Mouse (Mus musculus): ENCODE data around the gene Neil3. TPM values are rescaled to one million over a fixed set of nuclear protein-coding genes. Genes with fewer than 3 reads are reported as not detected.

The Neil3 gene
- polyA plus RNA-seq (2015; fragmentation: Nextera tagmentation; extraction: Ambion mirVana) = 8.1 and 9.3 TPM in 2 replicates

GRCm38 (mm10) chr8:53638495-53639171 lies at the start of gene Neil3:
TSS of gene Neil3 (minus strand) at chr8:53639065.
- no peaks in the 10 kb centered on the region for H3K27me3 ChIP-seq (replicated peaks; ENCODE audit: control insufficient read depth, insufficient read depth, low read length)
- H3K36me3 ChIP-seq (ENCODE audit: control insufficient read depth, insufficient read depth) = no peaks in the 10 kb centered on the region
- no peak for TF ChIP-seq CTCF (IDR thresholded peaks at IDR 0.05; ENCODE audit: low read depth)
- ATAC-seq = peak; percentile 100
- under 1% methylated on average over 26 of the region's 26 CpGs for WGBS
- H3K9me3 ChIP-seq (ENCODE audit: control insufficient read depth) = no peaks in the 10 kb centered on the region
- H3K4me3 ChIP-seq (ENCODE audit: low read depth, low read length) = peak within 1 kb of the TSS; percentile 41
- peak within 1 kb of the TSS; percentile 10; the same call in 1 of the 2 replicates for H3K27ac ChIP-seq (ENCODE audit: low read depth, low read length)
- H3K4me2 ChIP-seq (replicated peaks; ENCODE audit: low read depth) = peak within 1 kb of the TSS; percentile 69
- peaks cover 4% of the 10 kb centered on the region; the same call in 1 of the 2 replicates for H3K4me1 ChIP-seq (replicated peaks; ENCODE audit: control insufficient read depth, insufficient read depth, low read length)
- H3K9ac ChIP-seq (ENCODE audit: low read depth, low read length) = 0 out of 2 replicates have a peak within 1 kb of the TSS, but pooled peaks have one; percentile 45

GRCm38 (mm10) chr8:53680846-53681245 lies 42.0 kb upstream of the Neil3 start:
- Histone ChIP-seq H3K4me2 (replicated peaks; ENCODE audit: low read depth) (no peak overlapping the region), H3K9ac (ENCODE audit: low read depth, low read length) (no peak overlapping the region), H3K36me3 (ENCODE audit: control insufficient read depth, insufficient read depth) (no peaks in the 10 kb centered on the region), H3K4me3 (ENCODE audit: low read depth, low read length) (no peak overlapping the region), H3K4me1 (replicated peaks; ENCODE audit: control insufficient read depth, insufficient read depth, low read length) (no peaks in the 10 kb centered on the region), H3K27me3 (replicated peaks; ENCODE audit: control insufficient read depth, insufficient read depth, low read length) (no peaks in the 10 kb centered on the region), H3K27ac (ENCODE audit: low read depth, low read length) (no peak overlapping the region), H3K9me3 (ENCODE audit: control insufficient read depth) (no peaks in the 10 kb centered on the region)
- peak; percentile 88 for TF ChIP-seq CTCF (IDR thresholded peaks at IDR 0.05; ENCODE audit: low read depth)
- ATAC-seq = no peak
- 22% methylated on average over 12 of the region's 12 CpGs for WGBS

- Histone ChIP-seq H3K27ac (ENCODE audit: low read depth, low read length) (no peak overlapping the region), H3K9ac (ENCODE audit: low read depth, low read length) (no peak overlapping the region), H3K36me3 (ENCODE audit: control insufficient read depth, insufficient read depth) (no peaks in the 10 kb centered on the region), H3K4me3 (ENCODE audit: low read depth, low read length) (no peak overlapping the region), H3K4me2 (replicated peaks; ENCODE audit: low read depth) (no peak overlapping the region), H3K4me1 (replicated peaks; ENCODE audit: control insufficient read depth, insufficient read depth, low read length) (no peaks in the 10 kb centered on the region), H3K9me3 (ENCODE audit: control insufficient read depth) (no peaks in the 10 kb centered on the region), H3K27me3 (replicated peaks; ENCODE audit: control insufficient read depth, insufficient read depth, low read length) (no peaks in the 10 kb centered on the region)
- 30% methylated on average over 4 of the region's 4 CpGs for WGBS
- TF ChIP-seq CTCF (IDR thresholded peaks at IDR 0.05; ENCODE audit: low read depth) = peak; percentile 78
- no peak for ATAC-seq
Observed at GRCm38 (mm10) chr8:53663946-53664345, 25.1 kb upstream of the Neil3 start.

- ATAC-seq = no peak
- TF ChIP-seq CTCF (IDR thresholded peaks at IDR 0.05; ENCODE audit: low read depth) = no peak
- no peak overlapping the region for H3K27ac ChIP-seq (ENCODE audit: low read depth, low read length)
- H3K4me2 ChIP-seq (replicated peaks; ENCODE audit: low read depth) = no peak overlapping the region
- H3K27me3 ChIP-seq (replicated peaks; ENCODE audit: control insufficient read depth, insufficient read depth, low read length) = no peaks in the 10 kb centered on the region
- H3K4me1 ChIP-seq (replicated peaks; ENCODE audit: control insufficient read depth, insufficient read depth, low read length) = no peaks in the 10 kb centered on the region
- no peaks in the 10 kb centered on the region for H3K9me3 ChIP-seq (ENCODE audit: control insufficient read depth)
- WGBS = 64% methylated on average over 3 of the region's 3 CpGs
- no peaks in the 10 kb centered on the region for H3K36me3 ChIP-seq (ENCODE audit: control insufficient read depth, insufficient read depth)
- H3K4me3 ChIP-seq (ENCODE audit: low read depth, low read length) = no peak overlapping the region
- no peak overlapping the region for H3K9ac ChIP-seq (ENCODE audit: low read depth, low read length)
Observed at GRCm38 (mm10) chr8:53661436-53661835, 22.6 kb upstream of the Neil3 start.

- WGBS = 69% methylated on average over 4 of the region's 4 CpGs
- no peak for ATAC-seq
- H3K9ac ChIP-seq (ENCODE audit: low read depth, low read length) = no peak overlapping the region
- no peaks in the 10 kb centered on the region for H3K36me3 ChIP-seq (ENCODE audit: control insufficient read depth, insufficient read depth)
- H3K4me1 ChIP-seq (replicated peaks; ENCODE audit: control insufficient read depth, insufficient read depth, low read length) = no peaks in the 10 kb centered on the region
- H3K27ac ChIP-seq (ENCODE audit: low read depth, low read length) = no peak overlapping the region
- no peaks in the 10 kb centered on the region for H3K9me3 ChIP-seq (ENCODE audit: control insufficient read depth)
- TF ChIP-seq CTCF (IDR thresholded peaks at IDR 0.05; ENCODE audit: low read depth) = no peak
- H3K4me3 ChIP-seq (ENCODE audit: low read depth, low read length) = no peak overlapping the region
- no peaks in the 10 kb centered on the region for H3K27me3 ChIP-seq (replicated peaks; ENCODE audit: control insufficient read depth, insufficient read depth, low read length)
- no peak overlapping the region for H3K4me2 ChIP-seq (replicated peaks; ENCODE audit: low read depth)
Observed at GRCm38 (mm10) chr8:53630618-53631017, 8.2 kb downstream of the Neil3 start.

GRCm38 (mm10) chr8:53628864-53629415 lies 9.9 kb downstream of the Neil3 start:
- Histone ChIP-seq H3K27me3 (replicated peaks; ENCODE audit: control insufficient read depth, insufficient read depth, low read length) (no peaks in the 10 kb centered on the region), H3K27ac (ENCODE audit: low read depth, low read length) (no peak overlapping the region), H3K9ac (ENCODE audit: low read depth, low read length) (no peak overlapping the region), H3K4me1 (replicated peaks; ENCODE audit: control insufficient read depth, insufficient read depth, low read length) (no peaks in the 10 kb centered on the region), H3K9me3 (ENCODE audit: control insufficient read depth) (no peaks in the 10 kb centered on the region), H3K4me3 (ENCODE audit: low read depth, low read length) (no peak overlapping the region), H3K4me2 (replicated peaks; ENCODE audit: low read depth) (no peak overlapping the region), H3K36me3 (ENCODE audit: control insufficient read depth, insufficient read depth) (no peaks in the 10 kb centered on the region)
- whole genome bisulfite sequencing = 92% methylated on average over 4 of the region's 4 CpGs
- no peak for ATAC-seq
- TF ChIP-seq CTCF (IDR thresholded peaks at IDR 0.05; ENCODE audit: low read depth) = no peak
